Mouse (Mus musculus) liver, embryonic 14.5 days (tissue): Measurements from ENCODE around the gene Micall2. TPM values are rescaled to one million over a fixed set of nuclear protein-coding genes. Genes with fewer than 3 reads are reported as not detected.
A peak's percentile ranks its signal among the peaks of the same experiment; 100 is the strongest.

ENCODE experiments used
- ATAC-seq: fragments of 200-750 bp; cut with Nextera tagmentation; 2 replicates; pipeline ENCODE4 v1.8.0; 2017; ENCODE audit warnings: moderate number of reproducible peaks, mild to moderate bottlenecking, moderate library complexity; ENCODE audit not compliant: insufficient read depth
- DNase-seq, 3 experiments: peaks; one replicate each; pipeline ENCODE4 v3.0.0-alpha.2; 2012 to 2013; ENCODE audit warnings: low read depth in 3 of 3, low spot score in 3 of 3
- H3K27ac ChIP-seq: fragments of 300-500 bp; sonication (generic); 2 replicates; pipeline ENCODE4 v1.5.1; 2014; ENCODE audit warnings: moderate library complexity, mild to moderate bottlenecking, control low read depth, inconsistent platforms
- H3K27me3 ChIP-seq: fragments of 300-500 bp; sonication (generic); 2 replicates; pipeline ENCODE4 v1.6.1; 2014; ENCODE audit warnings: mild to moderate bottlenecking, low read length, moderate library complexity; ENCODE audit not compliant: control insufficient read depth, insufficient read depth
- H3K36me3 ChIP-seq: fragments of 300-500 bp; sonication (generic); replicated peaks from 2 replicates; pipeline ENCODE4 v1.6.1; 2014; ENCODE audit warnings: low read depth; ENCODE audit not compliant: control insufficient read depth, insufficient read depth
- H3K4me1 ChIP-seq, 2 experiments: fragments of 200-500 bp in 1 of 2; fragments of 300-500 bp in 1 of 2; sonication (generic) in 1 of 2; replicated peaks; 2 replicates each; pipeline ENCODE4 v1.6.1; 2012 to 2014; ENCODE audit warnings: antibody characterized with exemption in 1 of 2, inconsistent platforms in 1 of 2, low read length in 1 of 2; ENCODE audit not compliant: control insufficient read depth in 2 of 2, insufficient read depth in 2 of 2
- H3K4me2 ChIP-seq: fragments of 300-500 bp; sonication (generic); 2 replicates; pipeline ENCODE4 v1.6.1; 2014; ENCODE audit warnings: low read depth, mild to moderate bottlenecking, control low read depth, moderate library complexity
- H3K4me3 ChIP-seq, 2 experiments: fragments of 200-500 bp in 1 of 2; fragments of 300-500 bp in 1 of 2; sonication (generic) in 1 of 2; 2 replicates each; pipeline ENCODE4 v1.5.1; 2012 to 2014; ENCODE audit warnings: low read depth in 2 of 2, low read length in 2 of 2, mild to moderate bottlenecking in 2 of 2, control low read depth in 1 of 2, inconsistent platforms in 1 of 2, moderate library complexity in 1 of 2; ENCODE audit not compliant: insufficient read depth in 1 of 2
- H3K9ac ChIP-seq: fragments of 300-500 bp; sonication (generic); replicated peaks from 2 replicates; pipeline ENCODE4 v1.6.1; 2014; ENCODE audit warnings: mild to moderate bottlenecking, control low read depth, moderate library complexity
- H3K9me3 ChIP-seq: fragments of 300-500 bp; sonication (generic); 2 replicates; pipeline ENCODE4 v1.6.1; 2016; ENCODE audit warnings: low read length, mixed read lengths; ENCODE audit not compliant: control insufficient read depth
- CTCF ChIP-seq: IDR thresholded peaks from 2 replicates; pipeline ENCODE4 v1.5.1; 2016; ENCODE audit warnings: antibody characterized with exemption, low read depth, control low read depth
- EP300 ChIP-seq: IDR thresholded peaks from 2 replicates; pipeline ENCODE4 v1.6.1; 2016; ENCODE audit warnings: antibody characterized with exemption, low read depth
- WGBS: fragments of 180-500 bp; shearing (Covaris S2); extraction: QIAGEN DNeasy Blood & Tissue Kit; methylation state at CpG from one replicate; pipeline ENCODE4 v1.1.7; 2014; ENCODE audit not compliant: insufficient replicate concordance; 5-methylcytosine and 5-hydroxymethylcytosine counted together
- polyA plus RNA-seq, 2 experiments: library from polyadenylated mRNA; depleted of rRNA in 1 of 2; stranded (reverse) in 1 of 2; unstranded in 1 of 2; fragments of >200 nt; fragmentation: Nextera tagmentation in 1 of 2; extraction: Ambion mirVana in 1 of 2; gene quantifications; 2 replicates each; pipeline versions ENCODE4 v1.2.1 to v1.2.3; 2012 to 2014

Gene Micall2
- polyA plus RNA-seq, 2 experiments = 8.4 to 10.3 TPM

GRCm38 (mm10) chr5:139669380-139669779 is 66.8 kb downstream of the Micall2 start:
- WGBS = 12% methylated on average over 8 of the region's 8 CpGs
- no peak overlapping the region for H3K4me3 ChIP-seq
- no peak overlapping the region for H3K9ac ChIP-seq
- H3K36me3 ChIP-seq = no peaks in the 10 kb centered on the region
- H3K27me3 ChIP-seq = peaks cover 13% of the 10 kb centered on the region
- no peak for ATAC-seq
- H3K4me2 ChIP-seq = no peak overlapping the region
- TF ChIP-seq CTCF = peak; percentile 68
- TF ChIP-seq EP300 = no peak
- no peak overlapping the region for H3K27ac ChIP-seq
- no peaks in the 10 kb centered on the region for H3K4me1 ChIP-seq
- no peaks in the 10 kb centered on the region for H3K9me3 ChIP-seq
- DNase-seq = no peak

GRCm38 (mm10) chr5:139668494-139668893 is 67.6 kb downstream of the Micall2 start:
- no peaks in the 10 kb centered on the region for H3K36me3 ChIP-seq
- no peak for ATAC-seq
- H3K4me1 ChIP-seq = no peaks in the 10 kb centered on the region
- 2% methylated on average over 24 of the region's 24 CpGs for WGBS
- DNase-seq = no peak
- TF ChIP-seq CTCF = peak; percentile 85
- no peak for TF ChIP-seq EP300
- no peak overlapping the region for H3K4me3 ChIP-seq
- no peak overlapping the region for H3K9ac ChIP-seq
- H3K9me3 ChIP-seq = no peaks in the 10 kb centered on the region
- no peak overlapping the region for H3K27ac ChIP-seq
- peaks cover 13% of the 10 kb centered on the region for H3K27me3 ChIP-seq
- H3K4me2 ChIP-seq = no peak overlapping the region

GRCm38 (mm10) chr5:139666496-139666895 is 69.6 kb downstream of the Micall2 start:
- H3K27me3 ChIP-seq = peaks cover 9% of the 10 kb centered on the region
- 22% methylated on average over 2 of the region's 2 CpGs for WGBS

GRCm38 (mm10) chr5:139665375-139665774 is 70.8 kb downstream of the Micall2 start:
- TF ChIP-seq CTCF (peak; percentile 29; the same call in 1 of the 2 replicates), EP300 (no peak)
- Histone ChIP-seq H3K4me1 (no peaks in the 10 kb centered on the region), H3K27me3 (peaks cover 9% of the 10 kb centered on the region), H3K4me3 (no peak overlapping the region), H3K9ac (no peak overlapping the region), H3K27ac (no peak overlapping the region), H3K36me3 (no peaks in the 10 kb centered on the region), H3K9me3 (no peaks in the 10 kb centered on the region), H3K4me2 (no peak overlapping the region)
- DNase-seq (no peak), ATAC-seq (no peak)
- 52% methylated on average over 3 of the region's 3 CpGs for WGBS

More at GRCm38 (mm10) chr5:139666496-139666895, 69.6 kb downstream of the Micall2 start:
- no peak overlapping the region for H3K4me2 ChIP-seq
- no peaks in the 10 kb centered on the region for H3K36me3 ChIP-seq
- DNase-seq (no peak), ATAC-seq (no peak)
- TF ChIP-seq CTCF (no peak), EP300 (no peak)
- H3K4me3 ChIP-seq = no peak overlapping the region
- no peaks in the 10 kb centered on the region for H3K9me3 ChIP-seq
- no peak overlapping the region for H3K9ac ChIP-seq
- H3K4me1 ChIP-seq = no peaks in the 10 kb centered on the region
- H3K27ac ChIP-seq = no peak overlapping the region

- H3K27me3 ChIP-seq = peaks cover 16% of the 10 kb centered on the region
These were observed 74.4 kb downstream of the Micall2 start for GRCm38 (mm10) chr5:139661713-139662112.

More at GRCm38 (mm10) chr5:139661713-139662112, 74.4 kb downstream of the Micall2 start:
- ATAC-seq (no peak), DNase-seq (no peak)
- 48% methylated on average over 7 of the region's 8 CpGs for WGBS
- Histone ChIP-seq H3K4me3 (no peak overlapping the region), H3K4me1 (no peaks in the 10 kb centered on the region), H3K36me3 (no peaks in the 10 kb centered on the region), H3K27ac (no peak overlapping the region), H3K4me2 (no peak overlapping the region), H3K9me3 (no peaks in the 10 kb centered on the region), H3K9ac (no peak overlapping the region)
- TF ChIP-seq CTCF (no peak), EP300 (no peak)
